Mouse (Mus musculus): ENCODE data around the gene Sult6b2. TPM values are rescaled to one million over a fixed set of nuclear protein-coding genes. Genes with fewer than 3 reads are reported as not detected.
A peak's percentile ranks its signal among the peaks of the same experiment; 100 is the strongest.

Gene Sult6b2
- polyA plus RNA-seq, 1 experiment: 0.07 TPM

GRCm38 (mm10) chr6:142785343-142785742 lies 19.0 kb downstream of the Sult6b2 start:
- Histone ChIP-seq H3K36me3 (replicated peaks; ENCODE audit: low read length) (peaks cover 16% of the 10 kb centered on the region), H3K27me3 (replicated peaks) (peaks cover 2% of the 10 kb centered on the region), H3K9me3 (no peaks in the 10 kb centered on the region), H3K4me3 (replicated peaks) (no peak overlapping the region), H3K4me1 (peaks cover 26% of the 10 kb centered on the region)
- TF ChIP-seq FLI1 (IDR thresholded peaks at IDR 0.05; ENCODE audit: low read length) (no peak), GATA1 (IDR thresholded peaks at IDR 0.05; ENCODE audit: borderline replicate concordance, low read length) (no peak)

DNA sequence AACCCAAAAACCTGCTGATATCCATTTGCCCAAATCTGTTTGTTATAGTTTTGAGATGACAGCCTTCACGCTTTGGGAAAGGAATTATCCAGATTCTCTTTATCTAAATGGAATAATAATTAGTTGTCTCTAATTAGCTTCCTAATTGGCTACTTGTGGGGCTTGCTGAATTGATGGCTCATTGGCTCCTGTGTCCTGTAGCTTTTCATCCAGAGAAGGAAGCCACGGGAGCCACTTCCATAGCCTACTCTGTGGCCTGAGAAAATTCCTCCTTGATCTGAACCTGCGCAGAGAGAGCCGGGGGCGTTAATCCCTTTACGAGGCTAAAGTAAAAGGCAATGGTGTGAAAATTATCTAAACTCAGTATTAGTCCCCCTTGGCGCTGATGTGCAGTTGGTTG lies 23.0 kb downstream of the Sult6b2 start:
- Histone ChIP-seq H3K4me1 (peaks cover 59% of the 10 kb centered on the region), H3K9me3 (no peaks in the 10 kb centered on the region), H3K36me3 (replicated peaks; ENCODE audit: low read length) (peaks cover 49% of the 10 kb centered on the region), H3K27me3 (replicated peaks) (no peaks in the 10 kb centered on the region), H3K4me3 (replicated peaks) (no peak overlapping the region)
- no peak for TF ChIP-seq FLI1 (IDR thresholded peaks at IDR 0.05; ENCODE audit: low read length)
- no peak for TF ChIP-seq GATA1 (IDR thresholded peaks at IDR 0.05; ENCODE audit: borderline replicate concordance, low read length)

DNA sequence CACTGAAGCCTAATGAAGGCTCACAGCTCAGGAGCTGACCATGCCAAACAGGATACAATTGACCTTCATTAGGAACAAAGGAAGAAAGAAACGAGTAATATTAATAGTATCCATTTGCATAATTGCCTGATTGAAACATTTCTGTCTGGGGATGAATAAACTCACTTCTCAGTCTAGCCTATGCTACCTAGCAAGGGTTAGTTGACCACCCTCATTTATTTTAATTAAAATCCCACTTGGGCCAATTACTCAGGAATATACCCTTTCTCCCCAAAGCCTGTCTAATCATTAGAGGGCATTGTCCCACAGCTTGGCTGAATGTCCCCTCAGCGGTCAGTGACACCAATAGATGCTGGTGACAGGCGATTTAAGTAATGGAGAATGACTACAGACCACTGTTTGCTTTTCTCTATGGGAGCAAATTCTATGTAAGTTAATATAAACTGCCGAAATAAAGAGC lies 23.7 kb downstream of the Sult6b2 start:
- Histone ChIP-seq H3K9me3 (no peaks in the 10 kb centered on the region), H3K4me3 (replicated peaks) (no peak overlapping the region), H3K36me3 (replicated peaks; ENCODE audit: low read length) (peaks cover 56% of the 10 kb centered on the region), H3K27me3 (replicated peaks) (no peaks in the 10 kb centered on the region), H3K4me1 (peaks cover 66% of the 10 kb centered on the region)
- TF ChIP-seq FLI1 (IDR thresholded peaks at IDR 0.05; ENCODE audit: low read length): no peak
- no peak for TF ChIP-seq GATA1 (IDR thresholded peaks at IDR 0.05; ENCODE audit: borderline replicate concordance, low read length)

DNA sequence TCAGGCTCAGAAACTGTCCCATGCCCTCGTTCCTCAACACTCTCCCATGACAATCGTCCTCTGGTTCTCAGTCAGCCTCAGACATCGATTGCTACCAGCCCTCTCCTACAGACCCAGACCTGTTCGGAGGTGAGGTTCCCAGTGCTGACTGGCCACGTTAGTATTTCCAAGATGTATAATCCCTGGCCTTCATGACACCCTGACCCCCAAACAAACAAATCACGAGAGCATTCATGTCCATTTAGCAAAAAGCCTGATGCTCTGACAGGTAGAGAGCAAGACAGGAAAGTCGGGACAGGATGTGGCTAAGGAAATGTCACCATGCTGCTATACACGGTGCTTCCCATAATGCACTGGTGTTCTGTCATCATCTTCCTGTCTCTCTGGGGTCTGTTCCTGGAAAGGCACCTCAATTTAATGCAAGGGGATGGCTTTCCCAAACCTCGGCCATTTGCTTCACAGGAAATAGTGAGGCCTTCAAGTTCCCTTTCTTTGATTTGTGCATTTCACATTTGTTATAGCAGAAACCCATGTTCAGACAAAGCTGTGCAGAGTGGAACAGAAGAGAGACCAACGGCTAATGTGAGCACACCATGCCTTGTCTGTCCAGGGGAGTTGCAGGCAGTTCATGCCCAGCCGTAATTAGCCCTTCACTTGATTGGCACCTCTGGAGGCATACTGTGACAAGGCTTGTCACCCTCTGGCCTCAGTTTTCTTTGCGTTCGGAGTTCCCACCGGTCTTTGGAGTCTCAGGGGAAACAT lies 24.3 kb downstream of the Sult6b2 start:
- no peaks in the 10 kb centered on the region for H3K9me3 ChIP-seq
- peaks cover 72% of the 10 kb centered on the region for H3K4me1 ChIP-seq
- no peak overlapping the region for H3K4me3 ChIP-seq (replicated peaks)
- H3K36me3 ChIP-seq (replicated peaks; ENCODE audit: low read length): peaks cover 62% of the 10 kb centered on the region
- no peaks in the 10 kb centered on the region for H3K27me3 ChIP-seq (replicated peaks)
- TF ChIP-seq GATA1 (IDR thresholded peaks at IDR 0.05; ENCODE audit: borderline replicate concordance, low read length) (no peak), FLI1 (IDR thresholded peaks at IDR 0.05; ENCODE audit: low read length) (no peak)

- Histone ChIP-seq H3K9me3 (no peaks in the 10 kb centered on the region), H3K4me3 (replicated peaks) (no peak overlapping the region), H3K27me3 (replicated peaks) (no peaks in the 10 kb centered on the region), H3K4me1 (peaks cover 79% of the 10 kb centered on the region), H3K36me3 (replicated peaks; ENCODE audit: low read length) (peaks cover 69% of the 10 kb centered on the region)
- TF ChIP-seq FLI1 (IDR thresholded peaks at IDR 0.05; ENCODE audit: low read length) (no peak), GATA1 (IDR thresholded peaks at IDR 0.05; ENCODE audit: borderline replicate concordance, low read length) (no peak)
These were observed 25.1 kb downstream of the Sult6b2 start for GRCm38 (mm10) chr6:142779045-142779811.

DNA sequence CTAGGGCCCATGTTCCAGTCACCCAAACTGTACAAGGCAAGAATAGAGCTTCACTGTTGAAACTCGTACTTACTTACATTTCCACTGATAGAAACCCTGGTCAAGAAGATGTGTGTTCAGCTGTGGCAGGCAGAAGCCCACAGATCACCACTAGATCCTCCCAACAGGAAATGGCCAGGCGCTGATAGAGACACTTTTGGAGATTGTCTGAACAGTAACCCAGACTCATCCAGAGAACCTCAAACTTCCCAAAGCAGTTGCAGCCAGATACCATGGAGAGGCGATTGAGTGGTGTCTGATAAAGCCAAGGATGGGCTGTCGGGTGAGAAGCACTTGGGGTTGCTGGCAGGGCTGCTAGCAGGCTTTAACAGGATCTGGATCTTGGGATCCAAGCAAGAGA lies 27.4 kb downstream of the Sult6b2 start:
- no peaks in the 10 kb centered on the region for H3K27me3 ChIP-seq (replicated peaks)
- H3K4me1 ChIP-seq: peaks cover 90% of the 10 kb centered on the region
- H3K36me3 ChIP-seq (replicated peaks; ENCODE audit: low read length): peaks cover 82% of the 10 kb centered on the region
- TF ChIP-seq GATA1 (IDR thresholded peaks at IDR 0.05; ENCODE audit: borderline replicate concordance, low read length) (no peak; the same call in 2 of the 3 replicates), FLI1 (IDR thresholded peaks at IDR 0.05; ENCODE audit: low read length) (no peak)
- no peak overlapping the region for H3K4me3 ChIP-seq (replicated peaks)
- H3K9me3 ChIP-seq: no peaks in the 10 kb centered on the region

DNA sequence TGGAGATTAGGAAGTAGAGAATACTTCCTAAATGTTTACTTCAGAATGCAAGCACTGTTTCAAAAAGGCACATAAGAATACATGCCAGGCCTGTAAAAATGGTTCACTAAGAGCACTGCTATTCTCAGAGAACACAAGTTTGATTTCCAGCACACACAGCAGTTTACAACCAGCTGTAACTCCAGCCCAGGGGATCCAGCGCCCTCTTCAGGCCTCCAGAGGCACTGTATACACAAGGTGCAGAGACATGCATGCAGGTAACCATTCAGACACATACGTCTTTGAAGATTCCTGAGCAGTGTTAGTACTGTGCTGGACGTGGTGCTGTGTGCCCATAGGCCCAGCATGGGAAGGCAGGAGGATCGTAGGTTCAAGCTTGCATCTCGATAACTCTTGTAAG lies 30.7 kb downstream of the Sult6b2 start:
- TF ChIP-seq FLI1 (IDR thresholded peaks at IDR 0.05; ENCODE audit: low read length) (no peak), GATA1 (IDR thresholded peaks at IDR 0.05; ENCODE audit: borderline replicate concordance, low read length) (no peak)
- Histone ChIP-seq H3K36me3 (replicated peaks; ENCODE audit: low read length) (peaks cover 97% of the 10 kb centered on the region), H3K9me3 (no peaks in the 10 kb centered on the region), H3K4me3 (replicated peaks) (no peak overlapping the region), H3K4me1 (peaks cover 95% of the 10 kb centered on the region), H3K27me3 (replicated peaks) (no peaks in the 10 kb centered on the region)

- no peak overlapping the region for H3K4me3 ChIP-seq (replicated peaks)
- TF ChIP-seq FLI1 (IDR thresholded peaks at IDR 0.05; ENCODE audit: low read length) (no peak), GATA1 (IDR thresholded peaks at IDR 0.05; ENCODE audit: borderline replicate concordance, low read length) (no peak)
- peaks cover 96% of the 10 kb centered on the region for H3K4me1 ChIP-seq
- no peaks in the 10 kb centered on the region for H3K27me3 ChIP-seq (replicated peaks)
- H3K36me3 ChIP-seq (replicated peaks; ENCODE audit: low read length): peaks cover 100% of the 10 kb centered on the region
- no peaks in the 10 kb centered on the region for H3K9me3 ChIP-seq
These were observed 32.7 kb downstream of the Sult6b2 start for GRCm38 (mm10) chr6:142771643-142772042.

DNA sequence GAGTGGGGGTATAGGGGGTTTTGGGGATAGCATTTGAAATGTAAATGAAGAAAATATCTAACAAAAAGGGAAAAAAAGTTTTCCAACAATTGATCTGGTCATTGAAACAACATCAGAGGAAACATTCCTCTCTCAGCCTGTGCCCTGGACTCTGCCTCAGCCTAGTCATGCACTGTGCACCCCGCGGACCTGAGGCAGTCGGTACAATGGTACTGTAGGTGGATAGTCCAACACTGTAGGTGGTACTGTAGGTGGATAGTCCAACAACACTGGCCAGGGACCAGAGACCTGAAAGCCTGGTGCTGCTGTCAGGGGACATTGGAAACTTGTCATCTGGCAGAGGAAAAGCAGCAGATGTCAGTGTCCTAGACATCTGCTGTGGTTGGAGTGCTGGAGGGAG lies 34.4 kb downstream of the Sult6b2 start:
- no peak for TF ChIP-seq GATA1 (IDR thresholded peaks at IDR 0.05; ENCODE audit: borderline replicate concordance, low read length)
- TF ChIP-seq FLI1 (IDR thresholded peaks at IDR 0.05; ENCODE audit: low read length): no peak
- peaks cover 100% of the 10 kb centered on the region for H3K36me3 ChIP-seq (replicated peaks; ENCODE audit: low read length)
- H3K9me3 ChIP-seq: no peaks in the 10 kb centered on the region
- H3K27me3 ChIP-seq (replicated peaks): no peaks in the 10 kb centered on the region
- peak overlapping the region; percentile 53 for H3K4me3 ChIP-seq (replicated peaks)
- H3K4me1 ChIP-seq: peaks cover 95% of the 10 kb centered on the region

DNA sequence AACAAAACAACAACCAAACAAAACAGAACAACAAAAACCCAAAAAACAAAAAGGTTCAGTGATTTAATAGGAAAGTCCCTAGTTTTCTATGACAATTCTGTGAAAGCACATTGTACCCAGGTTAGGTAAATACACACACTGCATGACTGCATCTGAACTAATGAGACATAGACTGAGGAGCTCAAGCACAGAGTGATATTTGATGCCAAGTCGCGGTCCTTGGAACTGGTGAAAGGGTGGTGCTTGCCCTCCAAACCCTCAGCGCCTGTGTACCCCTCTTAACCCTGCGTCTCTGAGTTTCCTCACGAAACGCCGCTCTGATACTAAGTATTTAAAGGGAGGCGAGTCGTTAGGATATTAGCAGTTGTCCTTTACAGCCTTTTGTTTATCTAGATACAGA lies 37.0 kb downstream of the Sult6b2 start:
- Histone ChIP-seq H3K9me3 (no peaks in the 10 kb centered on the region), H3K36me3 (replicated peaks; ENCODE audit: low read length) (peaks cover 100% of the 10 kb centered on the region)
- TF ChIP-seq FLI1 (IDR thresholded peaks at IDR 0.05; ENCODE audit: low read length) (no peak), GATA1 (IDR thresholded peaks at IDR 0.05; ENCODE audit: borderline replicate concordance, low read length) (no peak)

More for the DNA sequence above, 37.0 kb downstream of the Sult6b2 start:
- Histone ChIP-seq H3K4me1 (peaks cover 95% of the 10 kb centered on the region), H3K27me3 (replicated peaks) (no peaks in the 10 kb centered on the region), H3K4me3 (replicated peaks) (no peak overlapping the region)
